Mouse (Mus musculus): ENCODE measurements around the gene Vav3. TPM values are rescaled to one million over a fixed set of nuclear protein-coding genes. Genes with fewer than 3 reads are reported as not detected.

The Vav3 gene
- polyA plus RNA-seq, 1 experiment from 2014 or later, result 11.3 TPM

- WGBS, result 89% methylated on average over 7 of the region's 7 CpGs
- Histone ChIP-seq H3K4me3 (replicated peaks) (no peak overlapping the region), H3K9me3 (replicated peaks) (no peaks in the 10 kb centered on the region), H3K9ac (replicated peaks) (no peak overlapping the region), H3K27me3 (replicated peaks) (no peaks in the 10 kb centered on the region), H3K27ac (replicated peaks) (no peak overlapping the region), H3K4me1 (peaks cover 3% of the 10 kb centered on the region; the same call in 1 of the 2 replicates), H3K36me3 (no peaks in the 10 kb centered on the region), H3K4me2 (no peak overlapping the region)
- no peak for ATAC-seq (ENCODE audit: low FRiP score)
Measured at GRCm38 (mm10) chr3:109522115-109522514, 181.7 kb downstream of the Vav3 start.

GRCm38 (mm10) chr3:109525825-109526224 lies 185.4 kb downstream of the Vav3 start:
- H3K9ac ChIP-seq (replicated peaks), result no peak overlapping the region
- no peak overlapping the region for H3K4me2 ChIP-seq
- no peak overlapping the region for H3K4me3 ChIP-seq (replicated peaks)
- WGBS, result 90% methylated on average over 12 of the region's 12 CpGs
- no peak overlapping the region for H3K27ac ChIP-seq (replicated peaks)
- no peak for ATAC-seq (ENCODE audit: low FRiP score)
- H3K27me3 ChIP-seq (replicated peaks), result no peaks in the 10 kb centered on the region
- H3K36me3 ChIP-seq, result no peaks in the 10 kb centered on the region
- H3K4me1 ChIP-seq, result peaks cover 3% of the 10 kb centered on the region; the same call in 1 of the 2 replicates
- no peaks in the 10 kb centered on the region for H3K9me3 ChIP-seq (replicated peaks)

GRCm38 (mm10) chr3:109526246-109526645 lies 185.8 kb downstream of the Vav3 start:
- H3K4me3 ChIP-seq (replicated peaks), result no peak overlapping the region
- H3K27ac ChIP-seq (replicated peaks), result no peak overlapping the region
- ATAC-seq (ENCODE audit: low FRiP score), result no peak
- no peak overlapping the region for H3K9ac ChIP-seq (replicated peaks)
- no peak overlapping the region for H3K4me2 ChIP-seq
- WGBS, result 5% methylated on average over 4 of the region's 4 CpGs
- H3K4me1 ChIP-seq, result peaks cover 3% of the 10 kb centered on the region; the same call in 1 of the 2 replicates
- no peaks in the 10 kb centered on the region for H3K9me3 ChIP-seq (replicated peaks)
- no peaks in the 10 kb centered on the region for H3K27me3 ChIP-seq (replicated peaks)
- no peaks in the 10 kb centered on the region for H3K36me3 ChIP-seq

- no peaks in the 10 kb centered on the region for H3K27me3 ChIP-seq (replicated peaks)
- no peak overlapping the region for H3K4me2 ChIP-seq
- H3K36me3 ChIP-seq, result no peaks in the 10 kb centered on the region
- no peak overlapping the region for H3K4me3 ChIP-seq (replicated peaks)
- WGBS, result 52% methylated on average over 8 of the region's 8 CpGs
- peaks cover 3% of the 10 kb centered on the region; the same call in 1 of the 2 replicates for H3K4me1 ChIP-seq
- H3K27ac ChIP-seq (replicated peaks), result no peak overlapping the region
- H3K9me3 ChIP-seq (replicated peaks), result no peaks in the 10 kb centered on the region
- no peak for ATAC-seq (ENCODE audit: low FRiP score)
- no peak overlapping the region for H3K9ac ChIP-seq (replicated peaks)
Measured at GRCm38 (mm10) chr3:109526651-109527050, 186.2 kb downstream of the Vav3 start.

GRCm38 (mm10) chr3:109528688-109529087 lies 188.2 kb downstream of the Vav3 start:
- H3K4me1 ChIP-seq, result peaks cover 3% of the 10 kb centered on the region; the same call in 1 of the 2 replicates
- no peak overlapping the region for H3K9ac ChIP-seq (replicated peaks)
- no peak for ATAC-seq (ENCODE audit: low FRiP score)
- H3K27me3 ChIP-seq (replicated peaks), result no peaks in the 10 kb centered on the region
- H3K4me2 ChIP-seq, result no peak overlapping the region
- no peaks in the 10 kb centered on the region for H3K36me3 ChIP-seq
- H3K4me3 ChIP-seq (replicated peaks), result no peak overlapping the region
- no peak overlapping the region for H3K27ac ChIP-seq (replicated peaks)
- 62% methylated on average over 4 of the region's 4 CpGs for WGBS
- H3K9me3 ChIP-seq (replicated peaks), result no peaks in the 10 kb centered on the region

GRCm38 (mm10) chr3:109537686-109538085 lies 197.2 kb downstream of the Vav3 start:
- H3K4me3 ChIP-seq (replicated peaks), result no peak overlapping the region
- H3K27me3 ChIP-seq (replicated peaks), result no peaks in the 10 kb centered on the region
- H3K27ac ChIP-seq (replicated peaks), result no peak overlapping the region
- no peak overlapping the region for H3K4me2 ChIP-seq
- no peak overlapping the region for H3K9ac ChIP-seq (replicated peaks)
- 87% methylated on average over 3 of the region's 3 CpGs for WGBS
- no peaks in the 10 kb centered on the region for H3K36me3 ChIP-seq
- no peaks in the 10 kb centered on the region for H3K4me1 ChIP-seq
- ATAC-seq (ENCODE audit: low FRiP score), result no peak
- H3K9me3 ChIP-seq (replicated peaks), result no peaks in the 10 kb centered on the region

- no peak overlapping the region for H3K27ac ChIP-seq (replicated peaks)
- no peak overlapping the region for H3K4me2 ChIP-seq
- 62% methylated on average over 4 of the region's 4 CpGs for WGBS
- H3K27me3 ChIP-seq (replicated peaks), result no peaks in the 10 kb centered on the region
- H3K4me3 ChIP-seq (replicated peaks), result no peak overlapping the region
- H3K36me3 ChIP-seq, result no peaks in the 10 kb centered on the region
- no peaks in the 10 kb centered on the region for H3K9me3 ChIP-seq (replicated peaks)
- no peak for ATAC-seq (ENCODE audit: low FRiP score)
- H3K9ac ChIP-seq (replicated peaks), result no peak overlapping the region
- no peaks in the 10 kb centered on the region for H3K4me1 ChIP-seq
Measured at GRCm38 (mm10) chr3:109540009-109540408, 199.6 kb downstream of the Vav3 start.

GRCm38 (mm10) chr3:109544476-109545221 lies 204.2 kb downstream of the Vav3 start:
- no peaks in the 10 kb centered on the region for H3K9me3 ChIP-seq (replicated peaks)
- no peak overlapping the region for H3K4me2 ChIP-seq
- ATAC-seq (ENCODE audit: low FRiP score), result no peak
- no peak overlapping the region for H3K9ac ChIP-seq (replicated peaks)
- H3K27ac ChIP-seq (replicated peaks), result no peak overlapping the region
- no peaks in the 10 kb centered on the region for H3K36me3 ChIP-seq
- no peak overlapping the region for H3K4me3 ChIP-seq (replicated peaks)
- no peaks in the 10 kb centered on the region for H3K4me1 ChIP-seq
- 51% methylated on average over 7 of the region's 7 CpGs for WGBS
- no peaks in the 10 kb centered on the region for H3K27me3 ChIP-seq (replicated peaks)

- H3K27ac ChIP-seq (replicated peaks), result no peak overlapping the region
- no peak overlapping the region for H3K4me2 ChIP-seq
- H3K9ac ChIP-seq (replicated peaks), result no peak overlapping the region
- 88% methylated on average over 2 of the region's 2 CpGs for WGBS
- no peak for ATAC-seq (ENCODE audit: low FRiP score)
- H3K4me1 ChIP-seq, result peaks cover 2% of the 10 kb centered on the region
- no peaks in the 10 kb centered on the region for H3K27me3 ChIP-seq (replicated peaks)
- H3K9me3 ChIP-seq (replicated peaks), result no peaks in the 10 kb centered on the region
- no peak overlapping the region for H3K4me3 ChIP-seq (replicated peaks)
- no peaks in the 10 kb centered on the region for H3K36me3 ChIP-seq
Measured at GRCm38 (mm10) chr3:109557329-109557728, 216.9 kb downstream of the Vav3 start.

GRCm38 (mm10) chr3:109561295-109561694 lies 220.8 kb downstream of the Vav3 start:
- Histone ChIP-seq H3K9me3 (replicated peaks) (no peaks in the 10 kb centered on the region), H3K27me3 (replicated peaks) (no peaks in the 10 kb centered on the region), H3K9ac (replicated peaks) (no peak overlapping the region), H3K36me3 (no peaks in the 10 kb centered on the region), H3K4me2 (no peak overlapping the region), H3K4me1 (peaks cover 2% of the 10 kb centered on the region), H3K4me3 (replicated peaks) (no peak overlapping the region), H3K27ac (replicated peaks) (no peak overlapping the region)
- WGBS, result 22% methylated on average over 4 of the region's 4 CpGs
- ATAC-seq (ENCODE audit: low FRiP score), result peak; percentile 50; the same call in 1 of the 2 replicates

- Histone ChIP-seq H3K27me3 (replicated peaks) (no peaks in the 10 kb centered on the region), H3K9me3 (replicated peaks) (no peaks in the 10 kb centered on the region), H3K36me3 (no peaks in the 10 kb centered on the region), H3K4me2 (no peak overlapping the region), H3K27ac (replicated peaks) (no peak overlapping the region), H3K4me1 (peaks cover 2% of the 10 kb centered on the region), H3K9ac (replicated peaks) (no peak overlapping the region), H3K4me3 (replicated peaks) (no peak overlapping the region)
- no peak for ATAC-seq (ENCODE audit: low FRiP score)
- WGBS, result 48% methylated on average over 7 of the region's 7 CpGs
Measured at GRCm38 (mm10) chr3:109561776-109562175, 221.3 kb downstream of the Vav3 start.

- no peak overlapping the region for H3K4me3 ChIP-seq (replicated peaks)
- WGBS, result 93% methylated on average over 4 of the region's 4 CpGs
Measured at GRCm38 (mm10) chr3:109562268-109562667, 221.8 kb downstream of the Vav3 start.

More at GRCm38 (mm10) chr3:109562268-109562667, 221.8 kb downstream of the Vav3 start:
- no peaks in the 10 kb centered on the region for H3K27me3 ChIP-seq (replicated peaks)
- H3K36me3 ChIP-seq, result no peaks in the 10 kb centered on the region
- ATAC-seq (ENCODE audit: low FRiP score), result no peak
- H3K4me2 ChIP-seq, result no peak overlapping the region
- H3K27ac ChIP-seq (replicated peaks), result no peak overlapping the region
- peaks cover 2% of the 10 kb centered on the region for H3K4me1 ChIP-seq
- H3K9ac ChIP-seq (replicated peaks), result no peak overlapping the region
- H3K9me3 ChIP-seq (replicated peaks), result no peaks in the 10 kb centered on the region
